Mouse (Mus musculus): Measurements from ENCODE around the gene Cdk15.

Gene Cdk15

DNA sequence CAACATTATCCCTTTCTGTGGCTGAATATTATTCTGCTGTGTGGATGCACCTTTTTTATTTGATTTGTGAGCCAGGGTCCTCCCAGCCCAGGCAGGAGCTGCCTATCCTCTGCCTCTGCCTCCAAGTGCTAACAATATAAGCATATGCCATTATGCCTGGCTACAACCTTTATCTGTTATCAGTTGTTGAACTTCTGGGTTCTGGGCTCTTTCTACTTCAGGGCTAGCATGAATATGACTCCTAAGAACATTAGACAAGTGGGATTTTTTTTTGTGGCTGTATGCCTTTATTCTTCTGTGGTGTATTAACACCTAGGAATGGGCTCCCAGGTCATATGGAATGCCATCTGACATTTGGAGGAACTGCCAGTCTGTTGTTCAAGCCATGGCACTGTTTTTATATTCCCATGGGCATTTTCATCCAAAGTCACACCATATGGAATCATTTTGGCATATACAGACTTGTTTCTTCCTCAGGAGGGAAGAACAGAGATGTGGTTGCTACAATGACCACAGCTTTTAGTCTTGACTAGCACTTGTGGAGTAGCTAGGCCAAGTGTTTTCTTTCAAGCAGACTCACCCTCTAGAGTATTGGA is 113.7 kb downstream of the Cdk15 start:
- DNase-seq (ENCODE audit: low read depth, low spot score): no peak

DNA sequence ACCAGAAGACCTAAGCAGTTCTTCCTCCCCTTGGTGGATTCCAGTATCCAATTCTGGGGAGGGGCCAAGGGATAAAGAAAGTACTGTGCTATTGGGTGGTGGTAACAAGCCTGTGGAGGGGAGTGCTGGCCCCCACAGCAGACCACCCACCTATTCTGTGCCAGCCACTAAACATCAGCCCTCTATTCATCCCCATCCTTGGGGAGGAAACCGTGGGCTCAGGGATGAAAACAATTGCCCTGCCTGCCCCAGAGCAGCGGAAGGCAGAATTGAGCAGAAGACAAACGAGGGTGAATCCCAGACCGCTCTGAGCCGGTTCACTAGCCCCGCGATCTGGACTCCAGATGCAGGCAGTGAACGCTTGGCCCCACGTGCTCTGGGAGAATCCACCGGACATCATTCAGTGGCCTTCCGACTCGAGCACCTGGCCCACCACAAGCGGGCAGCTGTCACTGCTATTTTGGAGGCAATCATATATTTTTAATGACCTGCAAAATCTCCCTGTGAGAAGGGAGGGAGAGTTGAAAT is 119.4 kb downstream of the Cdk15 start:
- DNase-seq (ENCODE audit: low read depth, low spot score): peak; percentile 93

DNA sequence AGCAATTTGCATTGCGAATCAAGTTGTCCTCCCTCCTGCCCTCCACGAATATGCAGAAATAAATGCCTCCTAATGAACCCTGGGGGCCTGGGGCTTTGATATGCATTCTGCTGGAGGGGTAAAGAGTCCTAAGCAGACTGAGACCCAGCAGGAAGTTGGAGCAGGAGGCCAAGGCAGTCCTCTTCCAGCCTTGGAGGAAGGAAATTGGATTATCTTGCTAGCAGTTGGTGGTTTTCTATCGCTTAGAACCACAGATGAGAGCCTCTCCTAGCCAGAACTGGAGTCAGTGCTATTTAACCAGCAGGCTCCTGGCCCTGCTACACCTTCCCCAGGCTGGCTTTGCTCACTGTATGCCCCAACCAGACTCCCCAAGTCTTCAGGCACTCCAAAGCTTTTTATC is 119.9 kb downstream of the Cdk15 start:
- DNase-seq (ENCODE audit: low read depth, low spot score): peak; percentile 89

DNA sequence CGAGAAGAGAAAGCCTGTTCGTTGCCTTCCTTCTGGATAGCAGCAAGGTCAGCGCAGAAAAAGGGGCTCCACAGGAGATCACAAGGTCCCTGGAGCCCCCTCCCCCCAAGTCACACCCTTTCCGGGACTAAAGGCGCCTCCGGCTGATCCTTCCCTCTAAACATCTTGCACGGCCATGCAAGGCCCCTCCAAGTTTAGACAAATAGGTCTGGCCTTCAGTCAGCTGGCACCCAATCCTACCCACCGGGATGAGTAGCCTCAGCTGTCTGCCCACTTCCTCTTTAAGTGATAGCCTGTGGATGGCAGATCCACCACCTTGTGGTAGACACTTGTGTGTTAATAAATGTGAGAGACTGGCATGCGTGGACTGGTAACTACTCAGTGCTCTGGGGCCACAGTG is 120.6 kb downstream of the Cdk15 start:
- DNase-seq (ENCODE audit: low read depth, low spot score): peak; percentile 80

DNA sequence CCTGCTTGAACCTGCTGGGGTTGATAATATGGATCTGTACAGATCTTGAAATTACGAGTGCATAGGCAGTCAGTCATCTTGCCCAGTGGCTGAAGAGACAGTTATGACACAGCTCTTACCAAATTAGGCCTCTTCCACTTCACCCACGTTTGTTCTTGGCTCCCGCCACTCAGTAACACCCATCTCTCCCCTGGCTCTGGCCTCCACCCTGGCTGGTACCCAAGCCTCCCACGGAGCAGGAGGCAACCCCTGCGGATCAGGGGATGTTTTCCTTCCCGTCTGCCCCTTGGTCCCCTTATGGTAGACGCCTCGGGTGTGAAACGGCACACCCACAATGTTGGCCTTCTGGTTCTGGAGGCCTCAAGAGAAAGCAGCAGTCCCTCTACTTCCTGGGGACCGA is 124.2 kb downstream of the Cdk15 start:
- DNase-seq (ENCODE audit: low read depth, low spot score): no peak

DNA sequence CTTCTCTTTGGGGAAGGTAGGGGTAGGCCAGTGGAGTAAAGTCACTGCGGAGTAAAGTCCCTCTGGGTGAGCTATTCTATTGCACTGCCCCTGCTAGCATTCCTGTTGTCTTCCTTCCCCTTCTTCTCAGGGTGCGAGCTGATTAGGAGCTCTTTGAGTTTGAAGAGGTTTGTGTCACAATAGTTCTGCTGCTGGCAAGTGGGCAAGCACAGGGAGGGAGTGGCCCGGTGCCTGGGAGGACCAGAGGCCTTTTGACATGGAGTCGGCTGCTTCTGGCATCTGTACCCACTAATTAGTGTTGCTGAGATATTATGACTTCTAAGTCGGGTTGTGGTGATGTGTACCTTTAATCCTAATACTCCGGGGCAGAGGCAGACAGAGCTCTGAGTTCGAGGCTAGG is 124.8 kb downstream of the Cdk15 start:
- no peak for DNase-seq (ENCODE audit: low read depth, low spot score)

DNA sequence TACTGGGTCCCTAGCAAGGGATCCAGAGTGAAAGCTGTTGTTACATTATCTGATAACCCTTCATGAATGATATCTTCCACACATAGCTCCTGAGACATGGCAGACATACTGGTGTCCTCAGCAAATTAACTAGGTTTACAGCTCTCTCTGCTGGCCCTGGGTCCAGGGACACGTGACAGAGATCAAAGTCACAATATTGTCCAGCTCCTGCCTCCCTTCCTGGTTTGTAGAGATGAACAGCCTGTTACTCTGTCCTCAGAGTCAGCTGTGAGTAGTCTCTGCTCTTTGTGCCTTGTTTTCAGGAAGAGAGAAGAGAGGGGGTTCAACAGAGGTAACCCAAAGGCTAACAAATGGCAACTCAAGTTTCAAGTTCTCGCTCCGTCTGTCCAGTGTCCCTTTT is 125.8 kb downstream of the Cdk15 start:
- no peak for DNase-seq (ENCODE audit: low read depth, low spot score)

DNA sequence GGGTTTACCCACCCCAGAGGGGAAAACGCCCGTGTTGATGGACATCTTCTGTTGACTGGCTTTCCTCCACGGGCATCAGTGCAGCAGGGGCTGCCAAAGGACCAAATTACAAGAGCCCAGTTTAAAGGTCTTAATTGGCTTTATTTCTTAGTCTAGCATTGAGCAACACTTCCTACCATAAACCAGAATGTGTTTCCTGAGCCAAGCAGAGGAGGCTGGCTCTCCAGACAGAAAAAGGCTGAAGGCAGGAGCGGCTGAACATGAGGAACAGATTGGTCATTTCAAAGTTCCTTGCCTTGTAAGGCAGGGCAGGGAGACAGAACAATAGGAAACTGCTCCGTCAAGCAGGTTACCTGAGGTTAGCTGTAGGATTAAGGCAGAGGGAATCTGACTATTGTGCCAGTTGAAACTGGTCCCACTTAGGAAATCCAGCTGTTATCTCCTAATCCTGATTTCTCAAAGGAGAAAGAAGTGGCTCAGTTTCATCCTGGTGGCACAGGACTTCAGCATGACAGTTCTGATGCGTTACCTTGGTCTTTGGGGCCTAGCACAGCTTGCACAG is 126.4 kb downstream of the Cdk15 start:
- no peak for DNase-seq (ENCODE audit: low read depth, low spot score)

DNA sequence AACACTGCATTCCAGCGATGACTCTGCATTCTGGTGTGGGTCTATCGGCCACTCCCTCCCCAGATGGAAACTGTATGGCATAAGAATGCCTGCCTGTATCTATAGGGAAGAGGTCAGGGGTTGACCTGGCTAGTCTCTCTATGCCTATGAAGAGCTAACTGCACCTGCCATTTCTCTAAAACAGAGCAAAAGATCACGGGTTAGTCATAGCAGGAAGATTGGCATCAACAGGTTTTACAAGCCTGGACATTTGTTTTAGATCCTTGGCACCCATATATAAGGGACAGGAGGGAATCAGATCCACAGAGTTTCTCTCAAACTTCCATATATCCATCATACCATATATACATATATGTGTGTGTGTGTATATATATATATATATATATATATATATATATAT is 127.7 kb downstream of the Cdk15 start:
- no peak for DNase-seq (ENCODE audit: low read depth, low spot score)

DNA sequence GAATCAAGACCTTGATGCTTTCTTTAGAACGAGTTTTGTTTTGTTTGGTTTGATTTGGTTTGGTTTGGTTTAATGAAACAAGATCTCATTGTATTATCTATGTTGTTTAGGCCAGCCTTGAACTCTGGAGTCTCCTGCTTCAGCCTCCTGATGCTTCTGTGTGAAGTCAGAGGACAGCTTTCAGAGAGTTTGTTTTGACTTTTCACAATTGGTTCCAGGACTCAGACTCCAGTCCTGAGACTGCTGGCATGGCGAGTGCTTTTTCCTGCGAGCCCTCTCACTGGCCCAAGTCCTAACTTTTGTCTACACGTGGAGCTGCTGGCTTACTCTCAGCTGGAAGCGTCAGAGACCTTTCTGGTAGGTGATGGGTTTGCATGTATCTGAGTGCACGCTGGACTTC is 128.9 kb downstream of the Cdk15 start:
- DNase-seq (ENCODE audit: low read depth, low spot score): no peak

DNA sequence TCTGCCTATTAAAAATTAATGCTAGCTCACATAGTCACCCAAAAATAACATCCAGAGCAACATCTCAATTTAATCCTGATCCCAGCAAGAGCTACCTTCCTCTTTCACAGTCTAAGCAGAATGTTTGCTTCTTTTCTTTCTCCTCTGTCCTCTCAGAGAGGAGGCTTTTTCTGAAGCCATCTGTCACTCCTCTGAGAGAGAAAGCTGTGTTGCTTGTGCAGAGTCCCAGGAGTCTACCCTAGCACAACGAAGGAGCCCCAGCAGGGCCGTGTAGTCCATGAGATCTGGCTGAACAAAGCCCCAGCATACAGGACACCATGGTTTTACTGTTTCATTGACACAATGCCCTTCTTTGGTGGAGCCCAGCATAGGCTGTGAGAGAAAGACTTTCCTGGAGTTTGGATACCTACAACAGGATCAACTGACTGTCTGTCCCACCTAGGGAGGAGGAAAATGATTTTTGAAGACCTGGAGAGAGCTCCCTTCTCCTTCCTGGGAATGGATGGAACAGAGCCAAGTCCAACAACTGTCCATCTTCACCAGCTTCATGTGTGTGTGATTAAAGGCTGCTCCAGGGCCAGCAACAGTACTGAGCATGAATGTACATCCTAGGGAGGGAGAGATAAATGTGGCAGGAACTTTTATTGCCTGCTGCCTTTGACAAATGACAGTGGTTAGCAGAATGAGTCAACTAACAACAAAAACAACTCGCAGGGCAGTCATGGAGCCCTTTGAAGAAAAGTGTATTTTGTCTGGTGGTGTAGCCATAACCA is 131.0 kb downstream of the Cdk15 start:
- DNase-seq (ENCODE audit: low read depth, low spot score): no peak

DNA sequence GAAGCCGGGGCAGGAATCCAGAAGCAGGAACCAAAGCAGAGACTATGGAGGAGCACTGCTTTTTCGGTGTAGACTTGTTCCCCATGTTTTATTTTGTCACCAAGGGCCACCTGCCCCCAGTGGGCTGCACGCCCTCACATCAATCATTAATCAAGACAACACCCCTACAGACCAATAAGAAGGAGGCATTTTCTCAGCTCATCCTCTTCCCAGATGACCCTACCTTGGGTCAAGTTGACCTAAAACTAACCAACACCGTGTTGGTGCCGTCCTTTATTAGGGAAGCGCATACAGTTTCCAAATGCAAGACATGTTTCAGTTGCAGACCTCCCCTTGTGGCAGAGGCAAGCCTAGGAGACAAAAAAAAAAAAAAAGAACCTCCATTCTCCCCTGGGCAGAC is 132.5 kb downstream of the Cdk15 start:
- DNase-seq (ENCODE audit: low read depth, low spot score): no peak

DNA sequence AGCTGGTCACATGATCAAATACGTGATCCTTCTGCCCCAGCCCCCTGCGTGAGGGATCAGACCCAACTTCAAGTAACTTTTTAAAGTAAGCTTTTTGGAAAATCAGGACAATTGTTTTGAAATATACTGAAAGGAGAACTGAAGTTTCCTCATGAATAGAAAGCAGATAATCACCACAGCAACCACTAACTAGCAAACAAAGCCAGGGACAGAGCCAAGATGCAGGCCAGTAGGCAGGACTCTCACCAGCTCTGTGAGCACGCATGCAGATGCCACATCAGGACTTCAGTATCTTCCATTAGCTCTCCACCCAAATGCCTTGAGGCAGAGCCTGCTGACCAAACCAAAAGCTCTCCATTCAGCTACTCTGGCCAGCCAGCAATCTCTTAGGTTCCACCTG is 135.0 kb downstream of the Cdk15 start:
- DNase-seq (ENCODE audit: low read depth, low spot score): no peak

DNA sequence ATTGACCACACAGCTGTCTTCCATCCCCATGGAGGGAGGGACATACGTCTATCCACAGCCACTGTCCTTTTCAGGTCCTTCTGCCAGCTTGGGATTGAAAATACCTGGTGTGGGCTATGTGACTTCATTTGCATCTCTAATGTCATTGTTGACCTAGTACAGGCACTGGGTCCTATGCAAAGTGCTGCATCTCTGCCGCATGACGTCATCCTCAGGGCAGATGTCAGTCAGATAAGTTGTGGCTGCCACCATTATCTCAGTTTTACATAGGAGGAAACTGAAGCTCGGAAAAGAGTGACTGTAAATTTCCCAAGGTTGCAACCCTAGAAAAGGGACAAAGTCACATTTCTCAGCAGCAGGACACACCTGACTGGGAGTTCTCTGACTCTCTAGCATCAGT is 137.4 kb downstream of the Cdk15 start:
- DNase-seq (ENCODE audit: low read depth, low spot score): no peak

DNA sequence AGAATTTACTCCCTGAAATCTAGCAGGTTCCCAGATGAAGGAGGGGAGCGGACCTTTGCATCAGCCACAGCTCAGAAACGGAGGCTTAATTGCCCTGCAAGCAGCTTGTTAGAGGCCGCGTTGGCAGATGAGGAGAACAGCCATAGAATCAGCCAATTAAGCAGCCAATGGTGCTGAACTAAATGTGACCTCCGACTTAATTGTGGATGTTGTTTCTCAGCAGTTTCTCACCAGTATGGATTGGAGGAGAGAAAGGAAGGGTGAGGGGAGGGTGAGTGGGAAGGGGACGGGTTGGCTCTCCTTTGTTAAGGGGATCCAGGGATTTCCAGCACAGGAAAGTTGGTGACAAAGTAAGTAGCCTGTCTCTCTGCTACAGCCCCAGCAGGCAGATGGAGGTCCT is 137.9 kb downstream of the Cdk15 start:
- DNase-seq (ENCODE audit: low read depth, low spot score): no peak

DNA sequence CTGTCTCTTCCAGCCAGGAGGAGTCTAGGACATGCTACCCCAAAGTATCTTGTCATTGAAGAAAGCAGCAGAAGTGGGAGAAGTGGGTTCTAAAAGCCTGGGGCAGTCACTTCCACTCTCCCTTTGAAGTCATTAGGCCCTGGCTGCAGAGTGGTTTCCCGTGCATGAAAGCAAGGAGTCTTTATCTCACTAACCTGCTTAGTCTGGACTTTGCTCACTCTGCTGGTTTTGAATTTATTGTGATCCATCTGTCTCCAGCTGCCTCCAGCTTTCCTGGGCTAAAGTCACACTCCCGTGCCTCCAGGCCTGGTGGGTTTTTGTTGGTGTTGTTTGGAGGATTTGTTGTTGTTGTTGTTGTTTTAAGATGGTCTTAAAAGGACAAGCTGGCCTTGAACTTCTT is 139.3 kb downstream of the Cdk15 start:
- DNase-seq (ENCODE audit: low read depth, low spot score): no peak

DNA sequence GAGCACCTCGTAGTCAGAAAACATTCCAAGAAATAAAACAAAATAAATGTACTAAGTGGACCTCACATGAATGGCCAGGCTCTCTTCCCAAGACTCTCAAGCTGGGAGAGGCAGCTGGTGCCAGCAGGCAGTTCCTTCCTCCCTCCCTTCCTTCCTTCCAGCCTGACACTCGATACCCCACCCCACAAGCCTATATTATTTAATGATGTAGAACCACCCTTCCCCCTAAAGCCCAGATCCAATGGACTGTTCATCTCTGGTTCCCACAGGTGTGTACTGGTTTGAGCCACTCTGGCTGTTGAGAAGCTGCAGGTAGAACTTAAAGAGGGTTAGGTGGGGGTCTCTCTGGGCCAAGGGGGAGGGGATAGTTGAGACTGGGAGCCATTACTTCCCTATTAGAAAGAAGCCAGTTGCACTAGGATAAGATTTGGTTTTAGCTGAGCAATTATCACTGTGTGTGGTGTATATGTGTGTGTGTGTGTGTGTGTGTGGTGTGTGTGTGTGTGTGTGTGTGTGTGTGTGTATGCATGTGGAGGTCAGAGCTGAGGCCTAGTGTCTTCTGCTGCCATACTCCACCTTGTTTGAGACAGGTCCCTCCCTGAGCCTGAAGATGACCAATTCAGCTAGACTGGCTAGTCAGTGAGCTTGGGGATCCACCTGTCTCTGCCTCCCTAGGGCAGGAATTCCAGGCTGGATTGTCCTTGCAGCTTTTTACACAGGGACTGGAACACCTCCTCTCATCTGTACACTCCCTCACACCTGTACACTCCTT is 143.0 kb downstream of the Cdk15 start:
- peak; percentile 15 for DNase-seq (ENCODE audit: low read depth, low spot score)

DNA sequence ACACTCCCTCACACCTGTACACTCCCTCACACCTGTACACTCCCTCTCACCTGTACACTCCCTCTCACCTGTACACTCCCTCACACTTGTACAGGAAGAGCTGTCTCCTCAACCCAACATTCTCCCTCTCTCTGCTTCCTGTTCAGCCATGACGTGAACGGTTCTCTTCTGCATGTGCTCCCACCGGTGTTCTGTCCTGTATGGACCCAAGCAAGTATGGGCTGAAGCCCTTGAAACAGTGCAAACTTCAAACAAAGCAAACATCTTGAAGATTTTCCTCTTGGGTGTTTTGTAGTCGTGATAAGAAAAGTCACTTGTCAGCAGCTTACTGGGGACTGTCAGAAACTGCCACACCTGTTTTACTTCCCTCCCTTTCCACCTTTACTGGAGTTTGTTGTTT is 144.5 kb downstream of the Cdk15 start:
- no peak for DNase-seq (ENCODE audit: low read depth, low spot score)

All from ZHBTc4 (cell line).